Mouse (Mus musculus): ENCODE data around the gene 4930407I10Rik.

- TF ChIP-seq GATA1 (IDR thresholded peaks at IDR 0.05; ENCODE audit: borderline replicate concordance, low read length) = no peak
- no peak for TF ChIP-seq FLI1 (IDR thresholded peaks at IDR 0.05; ENCODE audit: low read length)
Measured at GRCm38 (mm10) chr15:82079883-82080282, 20.9 kb downstream of the 4930407I10Rik start.
